Mouse (Mus musculus) testis, adult 2 months (tissue): Measurements from ENCODE around the gene 2200002D01Rik.

Experiments
- CTCF ChIP-seq: fragments of 200-500 bp; IDR thresholded peaks from 2 replicates; pipeline ENCODE4 v1.5.1; 2012; ENCODE audit warnings: low read depth, mild to moderate bottlenecking, inconsistent platforms, low read length, moderate library complexity; ENCODE audit not compliant: control insufficient read depth, insufficient read depth, insufficient replicate concordance
- POLR2A ChIP-seq: fragments of 200-500 bp; IDR thresholded peaks from 2 replicates; pipeline ENCODE4 v1.6.1; 2012; ENCODE audit warnings: low read depth, mild to moderate bottlenecking, inconsistent platforms, low read length, moderate library complexity; ENCODE audit not compliant: control insufficient read depth

DNA sequence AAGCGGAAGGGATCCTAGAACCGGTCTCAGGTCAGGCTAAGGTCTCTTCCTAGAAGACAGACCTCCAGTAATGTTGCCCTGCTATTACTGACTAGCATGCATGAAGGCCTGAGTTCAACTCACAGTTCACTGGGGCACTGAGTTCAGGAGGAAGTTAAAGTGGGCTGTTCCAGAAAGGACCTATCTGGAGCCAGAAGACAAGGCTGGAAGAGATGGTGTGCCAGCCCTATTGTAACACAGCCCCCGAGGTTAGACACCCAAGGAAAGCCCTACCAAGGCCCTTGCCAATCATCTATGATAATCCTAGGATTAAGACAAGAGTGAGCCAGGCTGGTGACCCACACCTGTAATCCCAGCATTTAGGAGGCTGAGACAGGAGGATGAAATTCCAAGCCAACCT, 16.7 kb downstream of the 2200002D01Rik start:
- no peak for TF ChIP-seq POLR2A
- no peak for TF ChIP-seq CTCF
